Mouse (Mus musculus) ES-Bruce4 (cell line): ENCODE measurements at regions not wholly inside any gene's neighbourhood (a gene's known extent, or its start where the extent isn't known, plus 50 kb on each side); places are given as distances from the start of the nearest gene placed in this dataset.

Source experiments
- CTCF ChIP-seq: IDR thresholded peaks from one replicate; pipeline ENCODE4 v1.8.1; 2011; ENCODE audit warnings: low read depth, low read length
- EP300 ChIP-seq: IDR thresholded peaks from 2 replicates; pipeline ENCODE4 v1.6.1; 2011; ENCODE audit warnings: low read depth, low read length; ENCODE audit not compliant: insufficient read depth
- POLR2A ChIP-seq: IDR thresholded peaks from one replicate; pipeline ENCODE4 v1.8.1; 2011; ENCODE audit warnings: low read length; ENCODE audit not compliant: insufficient read depth

DNA sequence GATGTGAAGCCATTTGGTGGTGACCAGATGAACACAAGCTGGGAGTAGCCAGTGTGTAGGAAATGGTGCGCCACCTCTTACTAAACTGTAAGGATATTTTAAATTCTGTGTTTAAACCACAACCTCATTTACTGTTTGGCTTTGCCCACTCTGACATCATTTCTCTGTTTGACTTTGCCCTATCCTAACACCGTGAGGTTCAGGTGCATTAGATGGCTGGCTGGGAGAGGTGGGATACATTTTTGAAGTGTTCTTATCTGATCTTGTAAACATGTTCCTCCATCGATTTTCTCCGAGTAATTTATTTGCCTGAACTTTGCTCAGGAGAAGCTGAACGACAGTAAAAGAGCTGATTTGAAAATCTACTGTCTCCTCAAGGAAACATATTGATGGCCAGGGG lies 472.1 kb downstream of the Cdh26 start:
- no peak for TF ChIP-seq POLR2A
- no peak for TF ChIP-seq CTCF
- no peak for TF ChIP-seq EP300
